Mouse (Mus musculus) kidney, adult 18-20 months (tissue): Measurements from ENCODE around the gene Oprd1.

Experiments used
- DNase-seq: peaks from one replicate; pipeline ENCODE4 v3.0.0; 2021

The Oprd1 gene

DNA sequence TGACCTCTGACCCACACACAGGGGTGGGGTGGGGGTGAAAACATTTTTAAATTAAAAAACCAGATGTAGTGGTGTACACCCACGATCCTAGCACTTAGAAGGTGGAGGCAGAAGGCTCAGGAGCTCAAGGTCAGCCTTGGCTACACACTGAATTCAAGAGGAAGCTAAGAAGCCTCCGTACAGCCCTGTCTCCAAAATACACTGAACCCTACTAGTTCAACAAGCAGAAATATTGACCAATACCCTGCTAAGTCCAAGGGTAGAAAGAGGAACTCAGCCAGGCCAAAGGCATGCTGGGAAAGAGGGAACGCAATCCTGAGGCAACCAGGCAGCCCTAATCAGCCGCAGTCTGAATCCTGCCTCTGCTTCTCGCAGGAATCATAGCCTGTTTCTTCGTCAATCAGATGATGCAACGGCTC lies 66.0 kb downstream of the Oprd1 start:
- no peak for DNase-seq

DNA sequence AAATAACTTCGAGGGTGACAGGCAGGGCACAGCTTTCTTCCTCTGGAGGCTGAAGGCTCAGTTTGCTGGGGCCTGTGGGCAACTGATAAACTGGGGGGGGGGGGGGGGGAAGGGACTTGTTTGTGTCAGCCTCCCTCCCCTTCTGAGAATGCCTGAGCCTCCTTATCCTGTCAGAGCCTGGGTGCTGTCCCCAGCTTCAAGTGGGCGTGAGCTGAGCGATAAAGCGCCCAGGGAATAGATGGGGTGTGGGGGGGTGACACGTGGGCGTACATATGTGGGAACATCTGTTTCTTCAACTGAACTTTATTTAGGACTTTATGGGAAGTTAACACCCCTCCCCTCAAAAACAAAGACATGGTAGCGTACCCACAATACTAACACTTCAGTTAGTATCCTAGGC lies 66.8 kb downstream of the Oprd1 start:
- no peak for DNase-seq

- DNase-seq: peak; percentile 72
Observed at GRCm38 (mm10) chr4:132076480-132077405, 67.5 kb downstream of the Oprd1 start.

- no peak for DNase-seq
Observed at GRCm38 (mm10) chr4:132075796-132076195, 68.5 kb downstream of the Oprd1 start.

DNA sequence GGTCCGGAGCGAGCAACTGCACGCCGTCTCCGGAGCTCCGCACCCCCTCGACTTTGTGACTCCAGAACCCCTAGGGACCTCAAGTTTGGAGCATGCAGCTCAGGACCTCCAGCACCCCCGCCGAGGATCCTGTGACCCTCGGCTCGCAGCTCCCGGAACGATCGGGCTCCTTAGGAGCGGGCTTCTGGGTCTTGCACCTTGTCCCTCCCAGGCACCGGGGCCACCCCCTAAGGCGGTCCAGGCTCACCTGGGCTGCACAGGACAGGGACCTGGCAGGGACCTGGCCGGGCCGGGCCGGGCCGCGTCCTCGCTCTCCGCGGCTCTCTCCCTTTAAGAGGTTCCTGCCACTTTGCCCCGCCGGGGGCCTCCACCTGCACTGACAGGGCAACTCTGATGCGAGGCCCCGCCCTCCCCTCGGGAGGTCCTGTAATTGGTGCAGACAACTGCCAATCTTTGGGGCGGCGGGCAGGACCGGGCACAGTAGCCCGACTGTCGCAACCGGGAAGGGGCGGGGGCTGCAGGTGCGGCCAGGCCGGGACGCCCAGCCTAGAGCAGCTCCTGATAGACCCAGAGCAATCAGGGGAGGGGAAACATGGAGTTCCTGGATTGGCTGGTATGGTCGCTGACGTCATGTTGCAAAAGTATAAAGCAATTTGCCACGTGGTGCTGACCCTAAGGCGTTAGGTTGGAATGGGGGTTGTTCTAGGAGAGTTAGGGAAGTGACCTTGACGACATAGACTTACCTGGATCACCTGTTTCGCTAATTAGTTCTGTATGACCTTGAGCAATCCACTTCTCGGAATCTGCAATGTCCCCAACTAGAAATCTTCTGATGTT lies 69.1 kb downstream of the Oprd1 start, which contains the start of gene Epb41:
Epb41 (minus strand) TSS at position 389 of the 837 bp plus-strand sequence.
- peak; percentile 100 for DNase-seq

- peak; percentile 73 for DNase-seq
Observed at GRCm38 (mm10) chr4:132074077-132074932, 70.0 kb downstream of the Oprd1 start, which contains the start of gene Gm10300. Gm10300 (plus strand) TSS chr4:132074697.

DNA sequence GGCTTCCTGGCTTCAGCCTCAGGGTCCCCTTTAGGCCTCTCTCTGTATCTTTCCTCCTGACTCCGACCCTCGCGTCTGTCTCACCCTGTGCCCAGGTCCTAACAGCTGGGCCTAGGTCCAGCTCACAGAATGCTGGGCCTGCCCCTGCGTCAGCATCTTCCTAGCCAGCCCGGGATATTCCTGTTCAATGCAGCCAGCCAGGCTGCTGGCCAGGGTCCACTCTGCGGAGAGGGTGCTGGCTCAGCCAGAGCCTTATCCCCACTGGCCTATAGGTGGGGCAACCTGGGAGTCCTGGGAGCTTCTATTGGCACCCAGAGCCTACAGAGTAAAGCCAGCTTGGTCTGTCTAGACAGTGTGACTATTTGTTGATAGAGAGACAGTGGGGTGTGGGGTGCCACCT lies 71.3 kb downstream of the Oprd1 start:
- peak; percentile 82 for DNase-seq

DNA sequence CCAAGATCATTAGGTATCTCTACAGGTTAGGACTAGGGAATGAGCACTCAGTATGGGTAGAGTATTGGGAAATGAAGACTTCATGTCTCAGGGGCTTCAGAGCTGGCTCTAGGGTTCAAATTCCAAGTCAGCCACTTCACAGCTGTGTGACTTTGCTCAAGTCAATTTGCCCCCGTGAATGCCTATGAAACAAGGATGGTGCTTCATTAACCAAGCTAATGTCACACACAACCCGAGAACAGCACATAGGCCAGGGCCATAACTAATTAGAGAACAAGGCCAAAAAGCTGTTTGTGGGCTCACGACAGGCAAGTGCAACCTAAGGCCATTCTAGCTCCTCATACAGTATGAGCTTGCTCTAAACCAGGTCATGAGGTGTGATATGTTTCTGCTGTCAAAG lies 72.1 kb downstream of the Oprd1 start:
- DNase-seq: peak; percentile 43

DNA sequence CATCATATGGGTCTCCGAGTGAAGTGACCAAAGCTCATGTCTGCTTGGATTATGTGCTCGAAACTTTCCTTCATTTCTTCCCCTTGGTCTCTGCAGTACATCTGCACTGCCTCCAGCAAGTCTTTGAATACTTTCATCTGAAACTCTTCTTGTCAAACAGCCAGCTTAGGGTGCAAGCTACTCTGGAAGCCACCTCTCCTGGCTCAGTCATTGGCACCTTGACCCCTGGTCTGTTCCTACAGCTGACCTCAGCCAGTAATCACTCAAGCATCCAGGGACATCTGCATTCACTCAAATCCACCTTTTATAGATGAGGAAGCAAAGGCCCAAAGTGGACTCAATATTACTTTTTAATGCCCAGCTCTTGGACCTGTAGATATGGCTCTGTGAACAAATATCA lies 72.6 kb downstream of the Oprd1 start:
- peak; percentile 39 for DNase-seq

- DNase-seq: no peak
Observed at GRCm38 (mm10) chr4:132067938-132068235, 76.4 kb downstream of the Oprd1 start.

DNA sequence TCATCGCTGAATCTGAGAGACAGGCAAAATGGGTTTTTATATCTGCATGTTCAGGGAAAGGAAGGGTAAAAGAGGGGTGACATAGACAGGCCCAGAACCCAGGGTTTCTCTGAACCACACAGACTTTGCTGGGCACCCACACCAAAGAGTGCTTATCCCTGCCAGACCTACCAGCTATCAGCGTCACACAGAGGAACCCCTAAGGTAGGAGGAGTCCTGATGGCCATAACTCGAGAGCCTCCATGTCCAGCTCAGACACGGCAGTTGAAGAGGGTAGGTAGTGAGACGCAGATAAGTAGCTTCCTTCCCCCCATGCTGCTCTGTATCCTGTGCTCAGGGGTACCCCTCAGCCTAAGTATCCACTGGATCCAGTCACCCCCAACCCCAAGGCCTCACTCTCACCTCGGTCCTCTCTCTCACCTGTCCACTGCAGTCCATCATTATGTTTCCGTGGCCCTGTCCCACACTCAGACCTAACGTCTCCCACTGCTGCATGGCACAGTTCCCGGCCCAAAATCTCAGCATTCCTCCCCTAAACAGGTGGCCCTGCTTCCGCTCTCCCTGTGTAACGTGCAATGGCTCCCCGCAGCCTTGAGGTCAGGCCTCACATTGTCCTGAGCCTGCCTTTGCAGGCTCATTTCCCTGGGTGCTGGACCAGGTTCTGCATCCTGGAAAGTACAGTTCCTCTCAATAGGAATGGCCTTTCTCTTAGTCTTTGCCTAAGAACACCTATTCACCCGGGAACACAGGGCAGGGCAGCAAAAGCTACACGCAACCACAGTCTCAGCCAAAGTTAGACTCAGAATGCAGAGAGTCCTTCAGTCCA lies 77.0 kb downstream of the Oprd1 start:
- DNase-seq: peak; percentile 23

DNA sequence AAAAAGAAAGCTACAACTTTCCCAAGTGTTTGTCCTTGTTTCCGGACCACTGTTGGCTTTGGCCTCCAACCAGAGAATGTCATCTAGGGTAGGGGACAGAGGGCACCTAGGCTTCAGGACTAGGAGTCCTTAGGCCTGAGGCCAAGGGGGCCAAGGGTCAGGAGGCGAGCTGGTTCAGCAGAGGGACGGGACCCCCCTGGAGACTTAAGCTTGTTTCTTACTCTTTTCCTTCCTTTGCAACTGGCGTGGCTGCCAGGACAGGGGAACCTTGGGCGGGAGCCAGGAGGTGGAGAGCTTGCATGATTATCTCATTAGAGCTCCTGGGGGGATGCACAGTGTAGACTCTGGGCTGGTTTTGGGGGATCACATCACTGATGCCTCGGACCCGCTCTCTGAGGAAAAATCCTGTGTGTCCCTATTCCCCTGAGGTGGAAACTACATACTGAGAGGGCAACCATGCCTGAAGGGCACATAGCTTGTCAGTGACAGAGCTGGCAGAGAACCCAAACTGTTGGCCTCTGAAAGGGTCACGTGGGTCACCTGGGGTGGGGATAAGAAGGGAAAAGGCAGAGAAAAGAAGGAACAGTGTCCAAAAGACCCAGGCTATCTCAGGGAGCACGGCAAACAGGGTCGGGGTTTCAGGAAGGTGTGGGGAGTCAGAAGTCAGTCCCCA lies 78.0 kb downstream of the Oprd1 start:
- peak; percentile 94 for DNase-seq

DNA sequence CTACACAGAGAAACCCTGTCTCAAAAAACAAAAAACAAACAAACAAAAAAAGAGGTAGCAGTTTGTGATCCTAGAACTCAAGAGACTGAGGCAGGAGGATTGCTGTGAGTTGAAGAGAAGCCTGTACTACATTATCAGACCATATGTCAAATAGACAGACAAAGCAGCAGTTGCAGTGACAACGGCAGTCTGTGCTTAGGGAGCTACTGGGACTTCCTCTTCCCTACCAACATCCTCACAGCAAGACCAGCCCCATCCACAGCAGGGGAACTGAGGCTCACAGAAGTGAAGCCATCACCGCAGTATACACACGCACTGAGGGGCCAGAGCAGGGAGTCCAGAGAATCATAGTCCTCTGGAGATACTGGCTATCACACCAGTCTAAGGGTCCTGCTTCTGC lies 78.7 kb downstream of the Oprd1 start:
- DNase-seq: no peak

GRCm38 (mm10) chr4:132064550-132064949 lies 79.7 kb downstream of the Oprd1 start:
- peak; percentile 50 for DNase-seq

DNA sequence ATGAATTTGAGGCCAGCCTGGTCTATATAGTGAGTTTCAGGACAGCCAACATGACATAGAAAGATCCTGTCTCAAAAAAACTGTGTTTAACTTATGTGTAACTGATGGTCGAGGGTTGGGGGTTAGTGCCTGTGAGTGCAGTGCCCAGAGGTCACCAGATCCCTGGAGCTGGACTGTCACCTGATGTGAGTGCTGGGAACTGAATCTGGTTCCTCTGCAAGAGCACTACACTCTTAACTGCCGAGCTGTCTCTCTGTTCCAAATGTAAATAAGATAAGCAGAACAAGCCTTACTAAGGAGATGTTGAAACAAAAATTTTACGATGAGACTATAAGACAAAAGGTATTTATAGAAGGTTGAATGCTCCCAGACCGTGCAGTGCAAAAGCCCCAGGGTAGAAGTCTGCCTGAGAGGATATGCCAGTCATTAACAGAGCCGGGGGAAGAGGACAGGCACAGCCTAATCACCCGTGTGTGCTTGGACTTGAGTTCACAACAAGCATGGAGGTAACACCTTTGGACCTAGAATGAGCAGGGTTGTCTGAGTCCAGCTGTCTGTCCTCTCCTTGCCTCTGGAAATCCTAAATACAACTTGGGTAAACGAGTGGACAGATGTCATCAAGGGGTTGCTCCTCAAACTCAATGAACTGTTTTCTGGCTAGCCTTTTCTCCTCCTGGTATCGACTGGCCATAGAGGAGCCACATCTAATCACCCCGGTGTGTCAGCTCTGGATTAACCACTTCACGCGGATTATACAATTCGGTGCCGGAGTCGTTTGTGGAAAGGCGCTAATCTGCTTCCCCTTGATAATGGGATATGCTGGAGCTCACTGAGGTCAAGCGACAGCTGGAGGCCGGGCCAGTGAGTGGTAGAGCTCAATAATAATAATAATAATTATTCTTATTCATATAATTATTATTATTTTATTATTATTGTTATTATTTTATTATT lies 81.1 kb downstream of the Oprd1 start:
- DNase-seq: peak; percentile 55

DNA sequence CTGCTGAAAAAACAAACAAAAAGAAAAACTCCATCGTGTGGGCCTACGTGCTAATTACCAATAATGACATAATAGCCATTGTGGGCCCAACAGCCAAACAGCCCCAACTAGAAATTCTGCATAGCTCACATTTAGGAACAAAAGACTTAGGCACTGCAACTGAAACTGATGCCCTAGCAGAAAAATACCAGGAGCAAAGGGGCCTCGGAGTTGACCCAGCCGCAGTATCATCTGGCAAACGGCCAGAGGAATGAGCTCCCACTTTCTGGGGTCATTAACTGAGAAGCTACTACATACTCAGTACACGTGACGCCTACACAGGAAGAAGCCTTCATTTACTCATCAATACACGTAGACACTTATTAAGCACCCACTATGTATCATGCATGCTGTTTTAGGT lies 82.0 kb downstream of the Oprd1 start:
- peak; percentile 38 for DNase-seq
